Mouse (Mus musculus) cerebellum, adult 2 months (tissue): ENCODE results near the gene Pced1b.

Source experiments
- CTCF ChIP-seq: fragments of 200-500 bp; IDR thresholded peaks from 2 replicates; pipeline ENCODE4 v1.5.1; 2011; ENCODE audit warnings: low read depth, mild to moderate bottlenecking, control low read depth, low read length, moderate library complexity, borderline replicate concordance; ENCODE audit not compliant: insufficient read depth
- POLR2A ChIP-seq: fragments of 200-500 bp; IDR thresholded peaks from 2 replicates; pipeline ENCODE4 v1.6.1; 2011; ENCODE audit warnings: low read length, control low read depth, borderline replicate concordance; ENCODE audit not compliant: insufficient read depth

- TF ChIP-seq POLR2A (no peak), CTCF (no peak)
Measured at GRCm38 (mm10) chr15:97314720-97315421, 68.0 kb downstream of the Pced1b start.
